Mouse (Mus musculus) gastrocnemius, adult 18-20 months (tissue): Measurements from ENCODE around the gene Dnaja1. TPM values are rescaled to one million over a fixed set of nuclear protein-coding genes. Genes with fewer than 3 reads are reported as not detected.

Source experiments
- DNase-seq: peaks from one replicate; pipeline ENCODE4 v3.0.0; 2021; ENCODE audit warnings: low spot score
- long read RNA-seq, 2 experiments: library from polyadenylated mRNA; stranded (forward); transcript quantifications; one replicate each; pipeline ENCODE4 v2.0.0; 2021
- total RNA-seq, 2 experiments: library from RNA; stranded (reverse); gene quantifications; 2 replicates each; pipeline ENCODE4 v1.2.3; 2021

Gene Dnaja1
- 10 to 100 TPM; 39.6 to 66.8 TPM for total RNA-seq
- long read RNA-seq, experiment 1, transcript Dnaja1-201 (9 exons, 3,376 nt) = major isoform, 84 of 94 reads
- long read RNA-seq, experiment 1, partial matches to known transcripts = 8 of 94 reads
- long read RNA-seq, experiment 1, other reads (novel, unspliced or antisense) = 2 of 94 reads
- long read RNA-seq, experiment 2, full-length matches to known transcripts = 31 of 37 reads
- long read RNA-seq, experiment 2, partial matches to known transcripts = 4 of 37 reads
- long read RNA-seq, experiment 2, other reads (novel, unspliced or antisense) = 2 of 37 reads

GRCm38 (mm10) chr4:40722011-40722666 lies at the start of gene Dnaja1:
Dnaja1 (plus strand) TSS chr4:40722150.
- peak; percentile 95 for DNase-seq

GRCm38 (mm10) chr4:40673526-40673925 lies 48.4 kb upstream of the Dnaja1 start:
- DNase-seq = no peak

- DNase-seq = no peak
Measured at GRCm38 (mm10) chr4:40676338-40676737, 45.6 kb upstream of the Dnaja1 start.

GRCm38 (mm10) chr4:40677132-40677531 lies 44.8 kb upstream of the Dnaja1 start:
- no peak for DNase-seq

GRCm38 (mm10) chr4:40680250-40680860 lies 41.6 kb upstream of the Dnaja1 start:
- DNase-seq = peak; percentile 18

GRCm38 (mm10) chr4:40681908-40682307 lies 40.0 kb upstream of the Dnaja1 start:
- peak; percentile 30 for DNase-seq

- no peak for DNase-seq
Measured at GRCm38 (mm10) chr4:40682359-40682758, 39.6 kb upstream of the Dnaja1 start.

GRCm38 (mm10) chr4:40683306-40683705 lies 38.6 kb upstream of the Dnaja1 start:
- DNase-seq = no peak

GRCm38 (mm10) chr4:40691100-40691499 lies 30.9 kb upstream of the Dnaja1 start:
- no peak for DNase-seq

- no peak for DNase-seq
Measured at GRCm38 (mm10) chr4:40697059-40697458, 24.9 kb upstream of the Dnaja1 start.

GRCm38 (mm10) chr4:40700216-40700615 lies 21.7 kb upstream of the Dnaja1 start:
- no peak for DNase-seq

- no peak for DNase-seq
Measured at GRCm38 (mm10) chr4:40701796-40702195, 20.2 kb upstream of the Dnaja1 start.

- DNase-seq = peak; percentile 96
Measured at GRCm38 (mm10) chr4:40702797-40703709, 18.9 kb upstream of the Dnaja1 start, which contains the start of gene Aptx. Aptx (minus strand) TSS chr4:40703194.

- DNase-seq = no peak
Measured at GRCm38 (mm10) chr4:40703710-40704275, 18.2 kb upstream of the Dnaja1 start.

GRCm38 (mm10) chr4:40717141-40717540 lies 4.8 kb upstream of the Dnaja1 start:
- DNase-seq = no peak

- DNase-seq = no peak
Measured at GRCm38 (mm10) chr4:40720910-40721309, 1.0 kb upstream of the Dnaja1 start.

GRCm38 (mm10) chr4:40722687-40723460 lies 924 bp downstream of the Dnaja1 start:
- DNase-seq = peak; percentile 55

- no peak for DNase-seq
Measured at GRCm38 (mm10) chr4:40725141-40725540, 3.2 kb downstream of the Dnaja1 start.

GRCm38 (mm10) chr4:40725554-40725953 lies 3.6 kb downstream of the Dnaja1 start:
- no peak for DNase-seq

GRCm38 (mm10) chr4:40727247-40727646 lies 5.3 kb downstream of the Dnaja1 start:
- DNase-seq = no peak
